Mouse (Mus musculus): ENCODE results near the gene Rab40c.

DNA sequence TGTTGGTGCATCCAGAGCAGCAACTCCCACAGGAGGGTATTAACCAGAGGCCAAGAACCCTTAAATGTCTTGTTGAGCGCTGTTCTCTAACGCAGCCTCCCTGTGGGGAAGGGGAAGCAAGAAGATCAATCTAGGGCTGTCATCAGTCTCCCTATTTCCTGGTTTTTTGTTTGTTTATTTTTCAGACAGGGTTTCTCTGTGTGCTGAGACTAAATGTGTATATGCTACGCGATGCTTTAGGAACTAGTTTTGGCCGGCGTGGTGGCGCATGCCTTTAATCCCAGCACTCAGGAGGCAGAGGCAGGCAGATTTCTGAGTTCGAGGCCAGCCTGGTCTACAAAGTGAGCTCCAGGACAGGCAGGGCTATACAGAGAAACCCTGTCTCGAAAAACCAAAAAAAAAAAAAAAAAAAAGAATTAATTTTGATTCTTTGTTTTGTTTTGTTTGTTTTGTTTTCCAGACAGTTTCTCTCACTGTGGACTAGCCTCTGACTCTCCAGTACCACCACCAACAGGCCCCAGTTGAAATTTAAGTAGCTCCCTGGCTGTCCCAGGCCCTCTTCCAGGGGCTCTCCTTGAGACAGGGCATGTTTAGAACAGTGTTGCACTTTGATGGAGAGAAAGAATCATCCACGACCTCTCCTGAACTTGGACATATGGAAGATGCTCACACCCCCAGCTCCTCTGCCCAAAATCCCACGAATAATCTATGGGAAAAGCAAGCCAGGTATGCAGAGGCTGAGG is 46.0 kb downstream of the Rab40c start:
- TF ChIP-seq CTCF (IDR thresholded peaks at IDR 0.05; ENCODE audit: low read depth, low read length): no peak
- no peak for TF ChIP-seq POLR2A (IDR thresholded peaks at IDR 0.05; ENCODE audit: extremely low read depth, insufficient read depth, low read length)

Measured in liver, adult 2 months (tissue).